10 mouse cellular contexts compared by ENCODE assay signal in genomic region chr15:98614551-98614950, GRCm38 (mm10). TPM values are rescaled to one million over a fixed set of nuclear protein-coding genes. Genes with fewer than 3 reads are reported as not detected.
DNase-seq lines count a peak whose midpoint lies in the region; ATAC-seq lines count a peak whose summit lies in the region.
"Had no signal": no experiment of that assay in that cellular context is flagged by ENCODE, and none has a peak within 500 bp of the region (broad histone marks: within the 10 kb centered on the region; RNA-seq: fewer than 3 reads in every experiment).

No protein-coding gene starts in this region.

- no peaks in the 10 kb centered on the region for H3K9me3 ChIP-seq in heart, embryonic 14.5 days (ENCODE audit: control insufficient read depth, low read length)
- H3K9me3 ChIP-seq in heart, embryonic 16.5 days (replicated peaks; ENCODE audit: control insufficient read depth, low read length): no peaks in the 10 kb centered on the region
- H3K9me3 ChIP-seq in limb, embryonic 11.5 days (ENCODE audit: control insufficient read depth, low read length): no peaks in the 10 kb centered on the region

- no peak overlapping the region for H3K4me2 ChIP-seq in heart, embryonic 14.5 days (ENCODE audit: low read length)
- H3K4me2 ChIP-seq in heart, embryonic 16.5 days (ENCODE audit: low read depth, low read length): no peak overlapping the region
- H3K4me2 ChIP-seq in limb, embryonic 11.5 days (ENCODE audit: low read depth, severe bottlenecking): no peak overlapping the region

- H3K4me1 ChIP-seq in heart, embryonic 14.5 days (ENCODE audit: control insufficient read depth in 2 of 2, insufficient read depth in 2 of 2, low read length in 2 of 2): peaks cover 25 to 42% of the 10 kb centered on the region in 2 experiments
- peaks cover 31% of the 10 kb centered on the region for H3K4me1 ChIP-seq in heart, embryonic 16.5 days (ENCODE audit: control insufficient read depth, insufficient read depth, low read length)
- peaks cover 15% of the 10 kb centered on the region for H3K4me1 ChIP-seq in limb, embryonic 11.5 days (ENCODE audit: control insufficient read depth, insufficient read depth, low read length)

- H3K27ac ChIP-seq in heart, embryonic 14.5 days (replicated peaks in 1 of 2; ENCODE audit: control insufficient read depth in 1 of 2, insufficient read depth in 1 of 2, low read depth in 2 of 2, low read length in 2 of 2): peak overlapping the region; percentile 68 to 69
- peak overlapping the region; percentile 57 for H3K27ac ChIP-seq in heart, embryonic 16.5 days (ENCODE audit: low read length)
- peak overlapping the region; percentile 5; the same call in 1 of the 2 replicates for H3K27ac ChIP-seq in limb, embryonic 11.5 days (replicated peaks; ENCODE audit: low read depth, low read length)

- no peak overlapping the region for H3K4me3 ChIP-seq in heart, embryonic 14.5 days (ENCODE audit: control insufficient read depth in 1 of 2, insufficient read depth in 1 of 2, low read depth in 1 of 2, low read length in 2 of 2)
- H3K4me3 ChIP-seq in heart, embryonic 16.5 days (ENCODE audit: low read length): no peak overlapping the region
- H3K4me3 ChIP-seq in limb, embryonic 11.5 days (ENCODE audit: low read depth, low read length): no peak overlapping the region

- WGBS in heart, embryonic 14.5 days: 25% methylated on average over 9 of the region's 9 CpGs
- WGBS in heart, embryonic 16.5 days: 37% methylated on average over 9 of the region's 9 CpGs
- WGBS in limb, embryonic 11.5 days: 64% methylated on average over 9 of the region's 9 CpGs

- no peak for ATAC-seq in heart, embryonic 14.5 days (ENCODE audit: insufficient number of reproducible peaks, insufficient read depth, low FRiP score, low read depth)
- no peak for ATAC-seq in heart, embryonic 16.5 days (replicated peaks; ENCODE audit: extremely low read depth, insufficient read depth, low FRiP score)
- no peak for ATAC-seq in limb, embryonic 11.5 days (ENCODE audit: insufficient number of reproducible peaks, low FRiP score, low TSS enrichment, low read depth)

- H3K9ac ChIP-seq in heart, embryonic 14.5 days (ENCODE audit: low read length): peak overlapping the region; percentile 54
- peak overlapping the region; percentile 35 for H3K9ac ChIP-seq in heart, embryonic 16.5 days (ENCODE audit: low read length)
- H3K9ac ChIP-seq in limb, embryonic 11.5 days (ENCODE audit: low read length): no peak overlapping the region

- H3K36me3 ChIP-seq in heart, embryonic 14.5 days (ENCODE audit: control insufficient read depth, insufficient read depth, low read length): no peaks in the 10 kb centered on the region
- no peaks in the 10 kb centered on the region for H3K36me3 ChIP-seq in heart, embryonic 16.5 days (ENCODE audit: control insufficient read depth, insufficient read depth)
- no peaks in the 10 kb centered on the region for H3K36me3 ChIP-seq in limb, embryonic 11.5 days (ENCODE audit: control insufficient read depth, insufficient read depth, low read length)

- DNase-seq in heart, adult 8-10 months (ENCODE audit: low spot score): no peak
- DNase-seq in brain, adult 2 months (ENCODE audit: low read depth, low spot score): peak; percentile 58
- DNase-seq in limb, embryonic 11.5 days (ENCODE audit: low spot score): no peak
- DNase-seq in layer of hippocampus, postnatal 25 days (ENCODE audit: extremely low spot score in 1 of 2, low spot score in 1 of 2): no peak
- DNase-seq in spleen, postnatal 36 days (ENCODE audit: low spot score in 2 of 2): no peak
- DNase-seq: right cerebral cortex, postnatal 14 days had no signal

- no peaks in the 10 kb centered on the region for H3K27me3 ChIP-seq in heart, embryonic 14.5 days (ENCODE audit: control insufficient read depth, insufficient read depth, low read length)
- H3K27me3 ChIP-seq in heart, embryonic 16.5 days (ENCODE audit: control insufficient read depth, insufficient read depth, low read length): no peaks in the 10 kb centered on the region
- no peaks in the 10 kb centered on the region for H3K27me3 ChIP-seq in limb, embryonic 11.5 days (ENCODE audit: control insufficient read depth, insufficient read depth, low read length)

RNA-seq across cellular contexts. Expression of gene Adcy6, which starts 4.7 kb away (rescaled TPM):
- 35.2 and 43.7 TPM in 2 replicates for polyA plus RNA-seq in heart, embryonic 14.5 days (2014; fragmentation: Nextera tagmentation; extraction: Ambion mirVana)
- total RNA-seq in heart, adult 8-10 months (2022): 100 to 1,000 TPM; 136 to 213 (median 183) TPM
- 39.0 and 47.1 TPM in 2 replicates for polyA plus RNA-seq in heart, embryonic 16.5 days (2015; fragmentation: Nextera tagmentation; extraction: Ambion mirVana)
- polyA plus RNA-seq in limb, embryonic 11.5 days (2014; fragmentation: Nextera tagmentation; extraction: Ambion mirVana): 16.2 and 18.9 TPM in 2 replicates
- 10 to 100 TPM; 45.1 to 45.8 TPM for total RNA-seq in layer of hippocampus, postnatal 25 days (2021)

RNA-seq across cellular contexts. Expression of gene Cacnb3, which starts 16.1 kb away (rescaled TPM):
- polyA plus RNA-seq in heart, embryonic 14.5 days (2014; fragmentation: Nextera tagmentation; extraction: Ambion mirVana): 6.1 and 6.6 TPM in 2 replicates
- 1 to 10 TPM; 2.0 to 2.8 (median 2.6) TPM for total RNA-seq in heart, adult 8-10 months (2022)
- 8.2 and 10.5 TPM in 2 replicates for polyA plus RNA-seq in heart, embryonic 16.5 days (2015; fragmentation: Nextera tagmentation; extraction: Ambion mirVana)
- polyA plus RNA-seq in limb, embryonic 11.5 days (2014; fragmentation: Nextera tagmentation; extraction: Ambion mirVana): 23.4 and 25.1 TPM in 2 replicates
- 100 to 1,000 TPM; 189 to 209 TPM for total RNA-seq in layer of hippocampus, postnatal 25 days (2021)
- total RNA-seq: hematopoietic stem cell, adult 5-6 weeks had no signal

RNA-seq across cellular contexts. Expression of gene 4930415O20Rik, which starts 43.7 kb away (rescaled TPM):
- 0.53 and 0.66 TPM in 2 replicates for polyA plus RNA-seq in heart, embryonic 14.5 days (2014; fragmentation: Nextera tagmentation; extraction: Ambion mirVana)
- 1 to 10 TPM; 1.6 to 4.2 (median 2.3) TPM for total RNA-seq in heart, adult 8-10 months (2022)
- polyA plus RNA-seq in heart, embryonic 16.5 days (2015; fragmentation: Nextera tagmentation; extraction: Ambion mirVana): 0.64 TPM in 1 of 2 replicates, not detected in the other
- polyA plus RNA-seq in limb, embryonic 11.5 days (2014; fragmentation: Nextera tagmentation; extraction: Ambion mirVana): 0.29 TPM in 1 of 2 replicates, not detected in the other
- total RNA-seq in layer of hippocampus, postnatal 25 days (2021): under 1 TPM in 1 of 2 experiments, not detected in 1; 0.73 TPM
- total RNA-seq: hematopoietic stem cell, adult 5-6 weeks had no signal
- polyA plus RNA-seq: embryonic facial prominence, embryonic 11.5 days had no signal

RNA-seq across cellular contexts. Expression of gene Ccnt1, which starts 43.8 kb away (rescaled TPM):
- 34.0 and 39.2 TPM in 2 replicates for polyA plus RNA-seq in heart, embryonic 14.5 days (2014; fragmentation: Nextera tagmentation; extraction: Ambion mirVana)
- 10 to 100 TPM; 26.7 to 34.8 (median 30.0) TPM for total RNA-seq in heart, adult 8-10 months (2022)
- 36.4 and 41.2 TPM in 2 replicates for polyA plus RNA-seq in heart, embryonic 16.5 days (2015; fragmentation: Nextera tagmentation; extraction: Ambion mirVana)
- 62.9 and 66.2 TPM in 2 replicates for polyA plus RNA-seq in limb, embryonic 11.5 days (2014; fragmentation: Nextera tagmentation; extraction: Ambion mirVana)
- 10 to 100 TPM; 40.1 to 45.0 TPM for total RNA-seq in layer of hippocampus, postnatal 25 days (2021)

RNA-seq across cellular contexts. Expression of gene Ddx23, which starts 48.1 kb away (rescaled TPM):
- polyA plus RNA-seq in heart, embryonic 14.5 days (2014; fragmentation: Nextera tagmentation; extraction: Ambion mirVana): 16.9 and 18.2 TPM in 2 replicates
- total RNA-seq in heart, adult 8-10 months (2022): 10 to 100 TPM; 53.2 to 61.7 (median 56.4) TPM
- 15.2 and 18.3 TPM in 2 replicates for polyA plus RNA-seq in heart, embryonic 16.5 days (2015; fragmentation: Nextera tagmentation; extraction: Ambion mirVana)
- polyA plus RNA-seq in limb, embryonic 11.5 days (2014; fragmentation: Nextera tagmentation; extraction: Ambion mirVana): 24.8 and 27.7 TPM in 2 replicates
- total RNA-seq in layer of hippocampus, postnatal 25 days (2021): 10 to 100 TPM; 75.8 to 79.9 TPM

Comparison
In these comparisons a context has a peak if more than half of its experiments do, and no peak if none do; other contexts are left out.
1. H3K27ac ChIP-seq: peak in every context shown above with its lines; median percentile 68 in heart, embryonic 14.5 days; 57 in heart, embryonic 16.5 days; 5 in limb, embryonic 11.5 days.